Mouse (Mus musculus) lung, adult 2 months (tissue): Measurements from ENCODE around the gene Ess2. TPM values are rescaled to one million over a fixed set of nuclear protein-coding genes. Genes with fewer than 3 reads are reported as not detected.
A peak's percentile ranks its signal among the peaks of the same experiment; 100 is the strongest.
"Not testable (repeated sequence)": the region's sequence is repeated elsewhere in the genome, so short reads cannot be mapped to it uniquely, and the experiment has no call there.

Experiments
- DNase-seq: peaks from one replicate; pipeline ENCODE4 v3.0.0; 2022
- H3K4me1 ChIP-seq: fragments of 200-500 bp; 2 replicates; pipeline ENCODE4 v1.6.1; 2011; ENCODE audit warnings: low read length; ENCODE audit not compliant: control insufficient read depth, insufficient read depth
- H3K4me3 ChIP-seq: fragments of 200-500 bp; replicated peaks from 2 replicates; pipeline ENCODE3; 2011; ENCODE audit warnings: low read depth, mild to moderate bottlenecking, control low read depth, low read length; ENCODE audit errors: extremely low read depth
- CTCF ChIP-seq: fragments of 200-500 bp; IDR thresholded peaks from 2 replicates; pipeline ENCODE4 v1.5.1; 2011; ENCODE audit warnings: mild to moderate bottlenecking, low read length, control low read depth; ENCODE audit not compliant: insufficient read depth
- POLR2A ChIP-seq: fragments of 200-500 bp; IDR thresholded peaks from 2 replicates; pipeline ENCODE4 v1.6.1; 2011; ENCODE audit warnings: low read depth, mild to moderate bottlenecking, control low read depth, low read length, borderline replicate concordance; ENCODE audit errors: extremely low read depth
- WGBS: fragments of 180-500 bp; shearing (Covaris S2); methylation state at CpG from one replicate; pipeline ENCODE4 v1.1.7; 2018; 5-methylcytosine and 5-hydroxymethylcytosine counted together
- polyA plus RNA-seq: library from polyadenylated mRNA; depleted of rRNA; stranded (reverse); fragments of >200 nt; gene quantifications from 2 replicates; pipeline ENCODE4 v1.2.3, GENCODE M21; 2012; rRNA removed

The Ess2 gene
- polyA plus RNA-seq, result 17.5 and 22.8 TPM in 2 replicates

DNA sequence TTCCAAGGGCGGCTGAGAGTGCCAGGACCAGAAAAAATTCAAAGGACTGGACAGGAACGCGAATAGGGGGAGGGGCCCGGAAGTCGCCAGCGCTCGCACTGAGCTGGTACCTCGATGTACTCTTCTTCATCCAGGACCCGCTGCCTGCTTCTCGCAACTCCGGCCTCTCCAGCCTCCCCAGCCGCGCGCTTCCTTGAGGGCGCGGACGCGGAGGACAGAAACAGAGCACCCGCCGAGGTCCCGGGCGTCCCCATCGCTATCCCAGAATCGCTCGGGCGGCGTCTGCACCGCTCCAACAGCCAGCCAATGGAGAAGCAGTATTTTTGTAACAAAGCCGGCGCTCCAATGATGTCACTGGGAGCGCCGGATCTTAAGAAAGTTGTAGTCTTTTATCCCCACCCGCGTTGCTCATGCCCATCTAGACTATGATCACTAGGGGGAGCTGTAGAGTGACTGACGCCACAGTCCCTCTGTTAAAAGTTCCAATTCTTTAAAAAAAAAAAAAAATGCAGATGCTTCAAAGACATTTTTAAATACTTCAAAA, at the start of gene Ess2:
Gene Ess2 (minus strand): TSS at position 297 of the 544 bp plus-strand sequence.
- Histone ChIP-seq H3K4me3 (peak within 1 kb of the TSS; percentile 93), H3K4me1 (no peaks in the 10 kb centered on the region)
- under 1% methylated on average over 35 of the region's 35 CpGs for WGBS
- peak; percentile 86 for DNase-seq
- TF ChIP-seq POLR2A (peak; percentile 67; the same call in 1 of the 2 replicates), CTCF (peak; percentile 65)

DNA sequence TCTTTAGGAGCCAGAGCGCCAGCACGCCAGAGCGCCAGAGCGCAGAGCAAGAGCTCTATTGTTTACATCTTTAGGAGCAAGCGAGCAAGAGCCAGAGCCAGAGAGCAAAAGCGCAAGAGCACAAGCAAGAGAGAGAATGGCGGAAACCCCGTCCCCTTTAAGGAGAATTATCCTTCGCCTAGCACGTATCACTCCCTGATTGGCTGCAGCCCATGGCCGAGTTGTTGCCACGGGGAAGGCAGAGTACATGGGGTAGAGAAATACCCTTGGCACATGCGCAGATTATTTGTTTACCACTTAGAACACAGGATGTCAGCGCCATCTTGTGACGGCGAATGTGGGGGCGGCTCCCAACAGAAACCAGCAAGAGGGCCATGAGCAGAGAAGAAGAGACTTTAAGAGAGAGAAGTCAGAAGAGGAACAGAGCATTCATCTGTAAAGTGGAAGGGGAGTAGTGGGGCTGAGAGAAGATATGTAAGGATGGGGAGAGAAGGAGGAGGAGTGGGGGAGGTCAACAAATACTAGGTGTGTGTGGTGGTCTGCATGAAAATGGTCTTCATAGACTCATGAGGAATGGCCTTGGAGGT, 45.0 kb upstream of the Ess2 start:
- not testable (repeated sequence) for H3K4me1 ChIP-seq, DNase-seq, H3K4me3 ChIP-seq
- 94% methylated on average over 17 of the region's 17 CpGs for WGBS

GRCm38 (mm10) chr16:17951618-17952017, 40.5 kb upstream of the Ess2 start:
- TF ChIP-seq POLR2A (no peak), CTCF (no peak)
- WGBS, result 68% methylated on average over 4 of the region's 4 CpGs
- no peak for DNase-seq

DNA sequence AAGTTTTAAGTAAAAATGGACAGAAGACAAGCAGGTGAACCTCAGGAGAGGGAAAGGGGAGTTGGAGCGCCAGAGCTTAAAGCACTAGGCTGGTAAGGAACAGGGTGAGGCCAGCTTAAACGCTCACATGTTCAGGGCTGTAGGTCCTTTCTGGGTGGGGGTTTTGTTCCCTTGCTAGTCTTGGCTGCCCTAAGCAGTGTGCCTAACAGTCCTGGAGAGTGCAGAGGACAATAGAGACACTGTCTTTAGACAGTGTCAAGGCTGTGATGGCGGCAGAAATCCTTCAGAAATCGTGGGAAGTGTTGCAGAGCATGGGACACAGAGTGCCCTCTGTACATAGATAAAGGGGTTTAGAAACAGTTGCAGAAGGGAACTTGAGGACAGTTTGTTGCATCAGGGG, 38.9 kb upstream of the Ess2 start:
- H3K4me3 ChIP-seq, result no peak overlapping the region
- DNase-seq, result no peak
- no peaks in the 10 kb centered on the region for H3K4me1 ChIP-seq
- 64% methylated on average over 4 of the region's 4 CpGs for WGBS
- no peak for TF ChIP-seq CTCF
- TF ChIP-seq POLR2A, result no peak

More at GRCm38 (mm10) chr16:17951618-17952017, 40.5 kb upstream of the Ess2 start:
- Histone ChIP-seq H3K4me1 (no peaks in the 10 kb centered on the region), H3K4me3 (no peak overlapping the region)

DNA sequence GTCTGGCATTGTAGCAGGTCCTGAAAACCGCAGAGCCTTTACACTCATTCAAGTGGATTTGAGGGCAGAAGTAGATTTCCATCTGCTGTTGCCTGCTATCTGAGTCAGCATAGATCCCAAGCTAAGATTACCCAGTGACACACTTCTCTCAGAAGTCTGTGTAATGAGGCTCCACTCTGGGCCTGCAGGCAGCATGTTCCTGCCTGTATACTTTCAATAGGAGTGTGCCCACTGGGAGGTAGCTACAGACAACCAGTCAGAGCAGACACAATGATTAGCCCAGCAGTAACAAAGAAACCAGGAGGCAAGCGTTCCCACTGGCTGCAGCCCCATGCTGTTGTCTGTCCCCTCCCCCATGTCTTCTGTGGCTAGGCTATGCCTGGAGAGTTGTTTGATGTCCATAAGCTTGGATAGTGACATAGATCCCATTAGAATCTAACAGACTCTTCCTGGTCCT, 38.3 kb upstream of the Ess2 start:
- 54% methylated on average over 2 of the region's 2 CpGs for whole genome bisulfite sequencing
- Histone ChIP-seq H3K4me1 (no peaks in the 10 kb centered on the region), H3K4me3 (no peak overlapping the region)
- TF ChIP-seq POLR2A (no peak), CTCF (no peak)
- no peak for DNase-seq

GRCm38 (mm10) chr16:17945081-17945831, 34.1 kb upstream of the Ess2 start:
- 51% methylated on average over 7 of the region's 7 CpGs for WGBS
- no peak overlapping the region for H3K4me3 ChIP-seq
- TF ChIP-seq POLR2A (peak; percentile 35; the same call in 1 of the 2 replicates), CTCF (no peak)
- DNase-seq, result peak; percentile 47
- no peaks in the 10 kb centered on the region for H3K4me1 ChIP-seq

- Histone ChIP-seq H3K4me1 (no peaks in the 10 kb centered on the region), H3K4me3 (no peak overlapping the region)
- TF ChIP-seq POLR2A, result no peak
- no peak for TF ChIP-seq CTCF
- no peak for DNase-seq
- WGBS, result 66% methylated on average over 8 of the region's 8 CpGs
Observed at GRCm38 (mm10) chr16:17943466-17943865, 32.3 kb upstream of the Ess2 start.

DNA sequence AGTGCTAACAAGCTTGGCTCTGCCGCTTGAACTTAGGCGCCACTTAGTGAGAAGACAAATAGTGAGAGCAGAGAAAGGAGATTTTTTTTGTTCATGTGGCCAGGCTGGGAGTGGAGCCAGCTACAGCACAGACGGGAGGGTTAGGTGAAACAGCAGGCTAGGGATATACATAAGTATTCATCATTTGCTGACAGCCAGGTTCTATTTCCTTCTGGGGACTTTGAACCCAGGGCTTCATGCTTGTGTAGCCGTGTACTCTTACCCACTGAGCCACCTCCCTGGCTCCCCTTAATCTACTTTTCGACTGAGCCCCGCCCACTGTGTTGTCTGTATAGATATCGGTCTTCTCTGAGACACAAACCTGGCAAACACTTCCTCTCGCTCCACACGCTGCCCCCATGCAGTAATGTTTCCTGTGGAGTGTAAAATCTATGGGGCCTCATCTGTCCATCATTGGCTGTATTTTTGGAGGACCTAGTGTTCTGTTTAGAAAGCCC, 28.2 kb upstream of the Ess2 start:
- 25% methylated on average over 9 of the region's 9 CpGs for WGBS
- Histone ChIP-seq H3K4me3 (no peak overlapping the region), H3K4me1 (no peaks in the 10 kb centered on the region)
- no peak for DNase-seq
- TF ChIP-seq CTCF (no peak), POLR2A (no peak)

DNA sequence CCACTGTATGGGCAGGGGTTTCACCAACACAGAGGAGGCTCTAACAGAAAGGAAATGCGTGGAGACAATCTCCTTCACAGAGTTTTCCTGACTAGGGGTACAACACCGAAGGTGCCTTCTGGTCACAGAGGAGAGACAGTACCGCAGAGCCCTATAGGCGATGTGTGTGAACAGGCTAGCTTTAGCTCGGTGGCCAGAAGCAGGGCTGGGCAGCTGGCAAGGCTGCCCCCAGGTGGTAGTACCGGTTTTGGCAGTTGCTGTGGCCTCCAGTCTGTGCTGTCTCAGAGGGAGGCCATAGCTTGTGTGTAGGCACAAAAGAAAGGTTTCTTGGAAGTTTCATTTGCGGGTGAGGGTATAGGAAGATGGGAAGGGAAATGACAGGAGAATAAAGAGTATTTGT, 27.7 kb upstream of the Ess2 start:
- peak; percentile 77 for DNase-seq
- 12% methylated on average over 7 of the region's 7 CpGs for WGBS

More for the DNA sequence above, 27.7 kb upstream of the Ess2 start:
- Histone ChIP-seq H3K4me1 (no peaks in the 10 kb centered on the region), H3K4me3 (no peak overlapping the region)
- TF ChIP-seq POLR2A, result no peak
- TF ChIP-seq CTCF, result peak; percentile 83
